Mouse (Mus musculus) megakaryocyte, embryonic 14.5 days (primary cell): ENCODE results near the gene Nkain2.

Experiments used
- FLI1 ChIP-seq: IDR thresholded peaks from 2 replicates; pipeline ENCODE4 v1.6.1; 2012; ENCODE audit warnings: low read length, inconsistent platforms, mixed read lengths
- GATA1 ChIP-seq: IDR thresholded peaks from 3 replicates; pipeline ENCODE4 v1.6.1; 2012; ENCODE audit warnings: mixed read lengths, low read length, inconsistent platforms, borderline replicate concordance

DNA sequence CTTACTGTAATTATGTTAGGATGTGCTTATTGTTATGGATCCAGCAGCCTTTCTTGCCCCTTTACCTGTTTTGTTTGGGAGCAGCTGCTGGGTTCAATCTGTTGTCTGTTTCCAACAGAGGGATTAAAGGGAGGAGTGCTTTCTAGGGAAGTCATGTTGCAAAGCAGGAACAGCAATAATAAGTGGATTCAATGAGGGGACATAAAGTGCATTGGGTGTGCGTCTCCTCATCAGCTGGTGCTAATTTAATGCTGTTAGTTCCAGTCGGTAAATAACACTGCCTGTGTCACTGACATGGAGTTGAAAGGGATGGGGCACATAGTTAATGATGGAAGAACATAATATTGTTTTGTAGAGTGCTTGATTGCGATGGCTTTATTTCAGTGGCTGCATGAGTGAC, 982.8 kb downstream of the Nkain2 start:
- TF ChIP-seq GATA1 (no peak), FLI1 (no peak)
